Mouse (Mus musculus) liver, embryonic 11.5 days (tissue): ENCODE data around the gene Usp21. TPM values are rescaled to one million over a fixed set of nuclear protein-coding genes. Genes with fewer than 3 reads are reported as not detected.

Source experiments
- ATAC-seq: fragments of 200-750 bp; cut with Nextera tagmentation; replicated peaks from 2 replicates; pipeline ENCODE4 v1.8.0; 2017; ENCODE audit warnings: moderate number of reproducible peaks, mild to moderate bottlenecking, moderate TSS enrichment, moderate library complexity; ENCODE audit not compliant: low FRiP score
- DNase-seq: peaks from one replicate; pipeline ENCODE4 v3.0.0-alpha.2; 2017; ENCODE audit warnings: low spot score
- H3K27ac ChIP-seq: fragments of 300-500 bp; sonication (generic); 2 replicates; pipeline ENCODE4 v1.5.1; 2014; ENCODE audit warnings: mild to moderate bottlenecking, low read depth, low read length, control low read depth
- H3K27me3 ChIP-seq: fragments of 300-500 bp; sonication (generic); replicated peaks from 2 replicates; pipeline ENCODE4 v1.6.1; 2014; ENCODE audit warnings: low read length, mixed read lengths; ENCODE audit not compliant: control insufficient read depth, insufficient read depth
- H3K36me3 ChIP-seq: fragments of 300-500 bp; sonication (generic); 2 replicates; pipeline ENCODE4 v1.6.1; 2014; ENCODE audit warnings: mild to moderate bottlenecking, low read length, moderate library complexity, mixed read lengths; ENCODE audit not compliant: control insufficient read depth, insufficient read depth
- H3K4me1 ChIP-seq: fragments of 300-500 bp; sonication (generic); replicated peaks from 2 replicates; pipeline ENCODE4 v1.6.1; 2014; ENCODE audit warnings: low read length, mixed read lengths; ENCODE audit not compliant: control insufficient read depth, insufficient read depth
- H3K4me2 ChIP-seq: fragments of 300-500 bp; sonication (generic); 2 replicates; pipeline ENCODE4 v1.6.1; 2014; ENCODE audit warnings: mild to moderate bottlenecking, control low read depth, moderate library complexity
- H3K4me3 ChIP-seq: fragments of 300-500 bp; sonication (generic); 2 replicates; pipeline ENCODE4 v1.5.1; 2014; ENCODE audit warnings: low read depth, low read length, control low read depth
- H3K9ac ChIP-seq: fragments of 300-500 bp; sonication (generic); 2 replicates; pipeline ENCODE4 v1.6.1; 2014; ENCODE audit warnings: low read depth, low read length, control low read depth
- H3K9me3 ChIP-seq: fragments of 300-500 bp; sonication (generic); 2 replicates; pipeline ENCODE4 v1.6.1; 2016; ENCODE audit warnings: low read length, inconsistent platforms, mixed read lengths; ENCODE audit not compliant: control insufficient read depth
- whole genome bisulfite sequencing: fragments of 180-500 bp; shearing (Covaris S2); extraction: QIAGEN DNeasy Blood & Tissue Kit; methylation state at CpG from one replicate; pipeline ENCODE4 v1.1.7; 2014; 5-methylcytosine and 5-hydroxymethylcytosine counted together
- polyA plus RNA-seq: library from polyadenylated mRNA; unstranded; fragments of >200 nt; fragmentation: Nextera tagmentation; extraction: Ambion mirVana; gene quantifications from 2 replicates; pipeline ENCODE4 v1.2.1, GENCODE M21; 2014

Usp21 gene
- polyA plus RNA-seq, 1 experiment from 2014 or later: 53.1 TPM

- H3K36me3 ChIP-seq: peaks cover 5% of the 10 kb centered on the region; the same call in 1 of the 2 replicates
- no peaks in the 10 kb centered on the region for H3K9me3 ChIP-seq
- peaks cover 3% of the 10 kb centered on the region; the same call in 1 of the 2 replicates for H3K4me1 ChIP-seq
- WGBS: 36% methylated on average over 5 of the region's 5 CpGs
- DNase-seq (no peak), ATAC-seq (no peak)
- H3K27ac ChIP-seq: peak overlapping the region; percentile 90
- peak overlapping the region; percentile 70 for H3K4me3 ChIP-seq
- peak overlapping the region; percentile 92 for H3K9ac ChIP-seq
- 0 out of 2 replicates have a peak, but pooled peaks cover 3% of the 10 kb centered on the region for H3K27me3 ChIP-seq
- peak overlapping the region; percentile 65 for H3K4me2 ChIP-seq
These were observed 6.1 kb upstream of the Usp21 start for GRCm38 (mm10) chr1:171293906-171294297.

GRCm38 (mm10) chr1:171293351-171293750 is 5.6 kb upstream of the Usp21 start:
- ATAC-seq (no peak), DNase-seq (no peak)
- 84% methylated on average over 3 of the region's 3 CpGs for WGBS
- 0 out of 2 replicates have a peak, but pooled peaks cover 3% of the 10 kb centered on the region for H3K27me3 ChIP-seq
- H3K27ac ChIP-seq: no peak overlapping the region
- H3K4me3 ChIP-seq: peak overlapping the region; percentile 70; the same call in 1 of the 2 replicates
- no peaks in the 10 kb centered on the region for H3K9me3 ChIP-seq
- no peak overlapping the region; the same call in 1 of the 2 replicates for H3K9ac ChIP-seq
- H3K4me1 ChIP-seq: peaks cover 6% of the 10 kb centered on the region
- H3K36me3 ChIP-seq: peaks cover 8% of the 10 kb centered on the region; the same call in 1 of the 2 replicates
- H3K4me2 ChIP-seq: peak overlapping the region; percentile 65

- peak overlapping the region; percentile 70 for H3K4me2 ChIP-seq
- H3K27me3 ChIP-seq: no peaks in the 10 kb centered on the region
- H3K4me1 ChIP-seq: peaks cover 16% of the 10 kb centered on the region
- ATAC-seq (no peak), DNase-seq (no peak)
- H3K27ac ChIP-seq: peak overlapping the region; percentile 39; the same call in 1 of the 2 replicates
- peaks cover 21% of the 10 kb centered on the region; the same call in 1 of the 2 replicates for H3K36me3 ChIP-seq
- H3K4me3 ChIP-seq: peak overlapping the region; percentile 98
- peak overlapping the region; percentile 99 for H3K9ac ChIP-seq
- H3K9me3 ChIP-seq: no peaks in the 10 kb centered on the region
- WGBS: 62% methylated on average over 4 of the region's 4 CpGs
These were observed 537 bp upstream of the Usp21 start for GRCm38 (mm10) chr1:171288328-171288727.

- Histone ChIP-seq H3K27ac (no peak overlapping the region), H3K27me3 (no peaks in the 10 kb centered on the region), H3K9ac (no peak overlapping the region), H3K9me3 (no peaks in the 10 kb centered on the region), H3K4me2 (peak overlapping the region; percentile 70), H3K4me3 (peak overlapping the region; percentile 98; the same call in 1 of the 2 replicates), H3K36me3 (peaks cover 23% of the 10 kb centered on the region; the same call in 1 of the 2 replicates), H3K4me1 (peaks cover 21% of the 10 kb centered on the region)
- 89% methylated on average over 19 of the region's 19 CpGs for WGBS
- no peak for DNase-seq
- ATAC-seq: no peak
These were observed 1.3 kb downstream of the Usp21 start for GRCm38 (mm10) chr1:171286517-171286916.

GRCm38 (mm10) chr1:171285096-171285892 is 2.5 kb downstream of the Usp21 start:
- Histone ChIP-seq H3K4me1 (peaks cover 21% of the 10 kb centered on the region), H3K9me3 (no peaks in the 10 kb centered on the region), H3K4me3 (no peak overlapping the region), H3K36me3 (peaks cover 23% of the 10 kb centered on the region; the same call in 1 of the 2 replicates), H3K4me2 (no peak overlapping the region), H3K9ac (no peak overlapping the region), H3K27ac (peak overlapping the region; percentile 15; the same call in 1 of the 2 replicates), H3K27me3 (no peaks in the 10 kb centered on the region)
- ATAC-seq (no peak), DNase-seq (no peak)
- 82% methylated on average over 20 of the region's 20 CpGs for WGBS

GRCm38 (mm10) chr1:171284491-171284890 is 3.3 kb downstream of the Usp21 start:
- H3K9ac ChIP-seq: no peak overlapping the region
- H3K4me2 ChIP-seq: no peak overlapping the region
- 89% methylated on average over 15 of the region's 15 CpGs for WGBS
- ATAC-seq: no peak
- no peak for DNase-seq
- peaks cover 19% of the 10 kb centered on the region; the same call in 1 of the 2 replicates for H3K36me3 ChIP-seq
- H3K9me3 ChIP-seq: no peaks in the 10 kb centered on the region
- H3K4me3 ChIP-seq: no peak overlapping the region
- H3K4me1 ChIP-seq: peaks cover 21% of the 10 kb centered on the region
- no peaks in the 10 kb centered on the region for H3K27me3 ChIP-seq
- no peak overlapping the region for H3K27ac ChIP-seq

- Histone ChIP-seq H3K27ac (no peak overlapping the region), H3K4me2 (no peak overlapping the region), H3K27me3 (no peaks in the 10 kb centered on the region), H3K9ac (no peak overlapping the region), H3K4me1 (peaks cover 18% of the 10 kb centered on the region), H3K36me3 (peaks cover 18% of the 10 kb centered on the region), H3K9me3 (no peaks in the 10 kb centered on the region), H3K4me3 (no peak overlapping the region)
- ATAC-seq (no peak), DNase-seq (no peak)
- 87% methylated on average over 18 of the region's 18 CpGs for WGBS
These were observed 4.3 kb downstream of the Usp21 start for GRCm38 (mm10) chr1:171283188-171284160.

- H3K36me3 ChIP-seq: peaks cover 30% of the 10 kb centered on the region
- no peak for ATAC-seq
- peak overlapping the region; percentile 76 for H3K4me3 ChIP-seq
- 72% methylated on average over 18 of the region's 18 CpGs for WGBS
- peak overlapping the region; percentile 93 for H3K9ac ChIP-seq
- no peaks in the 10 kb centered on the region for H3K9me3 ChIP-seq
- peaks cover 14% of the 10 kb centered on the region for H3K4me1 ChIP-seq
- H3K27me3 ChIP-seq: no peaks in the 10 kb centered on the region
- H3K27ac ChIP-seq: peak overlapping the region; percentile 99
- H3K4me2 ChIP-seq: peak overlapping the region; percentile 69
- peak; percentile 30 for DNase-seq
These were observed 5.5 kb downstream of the Usp21 start for GRCm38 (mm10) chr1:171282086-171282805.
